Mouse (Mus musculus) stomach, postnatal 0 days (tissue): ENCODE measurements at regions not wholly inside any gene's neighbourhood (a gene's known extent, or its start where the extent isn't known, plus 50 kb on each side); places are given as distances from the start of the nearest gene placed in this dataset.
A peak's percentile ranks its signal among the peaks of the same experiment; 100 is the strongest.

Source experiments
- ATAC-seq: fragments of 200-750 bp; cut with Nextera tagmentation; 2 replicates; pipeline ENCODE4 v1.8.0; 2017; ENCODE audit not compliant: low FRiP score, low TSS enrichment
- DNase-seq: peaks from one replicate; pipeline ENCODE4 v3.0.0-alpha.2; 2016; ENCODE audit warnings: low spot score
- H3K27ac ChIP-seq: fragments of 300-500 bp; sonication (generic); replicated peaks from 2 replicates; pipeline ENCODE4 v1.5.1; 2014; ENCODE audit warnings: mild to moderate bottlenecking, control low read depth
- H3K27me3 ChIP-seq: fragments of 300-500 bp; sonication (generic); 2 replicates; pipeline ENCODE4 v1.6.1; 2014; ENCODE audit warnings: low read length; ENCODE audit not compliant: control insufficient read depth, insufficient read depth
- H3K36me3 ChIP-seq: fragments of 300-500 bp; sonication (generic); 2 replicates; pipeline ENCODE4 v1.6.1; 2014; ENCODE audit warnings: low read length, mixed read lengths; ENCODE audit not compliant: control insufficient read depth, insufficient read depth
- H3K4me1 ChIP-seq: fragments of 300-500 bp; sonication (generic); replicated peaks from 2 replicates; pipeline ENCODE4 v1.6.1; 2014; ENCODE audit warnings: antibody characterized with exemption; ENCODE audit not compliant: control insufficient read depth, insufficient read depth
- H3K4me2 ChIP-seq: fragments of 300-500 bp; sonication (generic); replicated peaks from 2 replicates; pipeline ENCODE4 v1.6.1; 2014; ENCODE audit warnings: low read depth, mild to moderate bottlenecking, control low read depth, moderate library complexity
- H3K4me3 ChIP-seq: fragments of 300-500 bp; sonication (generic); 2 replicates; pipeline ENCODE4 v1.5.1; 2014; ENCODE audit warnings: low read depth, low read length, control low read depth
- H3K9ac ChIP-seq: fragments of 300-500 bp; sonication (generic); 2 replicates; pipeline ENCODE4 v1.6.1; 2014; ENCODE audit warnings: mild to moderate bottlenecking, low read length, control low read depth, mixed read lengths
- H3K9me3 ChIP-seq: fragments of 300-500 bp; sonication (generic); 2 replicates; pipeline ENCODE4 v1.6.1; 2016; ENCODE audit warnings: low read length; ENCODE audit not compliant: control insufficient read depth
- CTCF ChIP-seq: IDR thresholded peaks from 2 replicates; pipeline ENCODE4 v1.5.1; 2016; ENCODE audit warnings: antibody characterized with exemption, low read depth, mild to moderate bottlenecking, moderate library complexity
- EP300 ChIP-seq: optimal IDR thresholded peaks from 2 replicates; pipeline ENCODE3; 2016; ENCODE audit warnings: antibody characterized with exemption
- WGBS: fragments of 180-500 bp; shearing (Covaris S2); extraction: QIAGEN DNeasy Blood & Tissue Kit; methylation state at CpG from one replicate; pipeline ENCODE4 v1.1.7; 2014; 5-methylcytosine and 5-hydroxymethylcytosine counted together

GRCm38 (mm10) chr3:34825036-34825435 is 174.8 kb downstream of the Sox2 start:
- no peaks in the 10 kb centered on the region for H3K4me1 ChIP-seq
- no peak overlapping the region for H3K4me2 ChIP-seq
- TF ChIP-seq CTCF, result no peak
- TF ChIP-seq EP300, result peak; percentile 90
- no peaks in the 10 kb centered on the region for H3K27me3 ChIP-seq
- no peak for DNase-seq
- no peaks in the 10 kb centered on the region for H3K36me3 ChIP-seq
- no peaks in the 10 kb centered on the region for H3K9me3 ChIP-seq
- peak overlapping the region; percentile 79 for H3K27ac ChIP-seq
- peak; percentile 67 for ATAC-seq
- no peak overlapping the region for H3K4me3 ChIP-seq
- no peak overlapping the region for H3K9ac ChIP-seq
- WGBS, result 64% methylated on average over 11 of the region's 11 CpGs

GRCm38 (mm10) chr3:34826396-34826795 is 176.2 kb downstream of the Sox2 start:
- WGBS, result 84% methylated on average over 5 of the region's 5 CpGs

GRCm38 (mm10) chr3:34828453-34829206 is 178.4 kb downstream of the Sox2 start:
- ATAC-seq, result no peak
- H3K27me3 ChIP-seq, result no peaks in the 10 kb centered on the region
- no peaks in the 10 kb centered on the region for H3K4me1 ChIP-seq
- no peak overlapping the region for H3K27ac ChIP-seq
- H3K36me3 ChIP-seq, result no peaks in the 10 kb centered on the region
- no peak overlapping the region for H3K9ac ChIP-seq
- no peak for DNase-seq
- TF ChIP-seq EP300 (no peak), CTCF (no peak)
- H3K9me3 ChIP-seq, result no peaks in the 10 kb centered on the region
- WGBS, result 64% methylated on average over 9 of the region's 9 CpGs
- no peak overlapping the region for H3K4me2 ChIP-seq
- no peak overlapping the region for H3K4me3 ChIP-seq

More at GRCm38 (mm10) chr3:34826396-34826795, 176.2 kb downstream of the Sox2 start:
- DNase-seq, result no peak
- Histone ChIP-seq H3K27ac (no peak overlapping the region), H3K4me2 (no peak overlapping the region), H3K36me3 (no peaks in the 10 kb centered on the region), H3K27me3 (no peaks in the 10 kb centered on the region), H3K9me3 (no peaks in the 10 kb centered on the region), H3K9ac (no peak overlapping the region), H3K4me3 (no peak overlapping the region), H3K4me1 (no peaks in the 10 kb centered on the region)
- ATAC-seq, result no peak
- TF ChIP-seq EP300 (no peak), CTCF (no peak)

GRCm38 (mm10) chr3:34836741-34837267 is 186.6 kb downstream of the Sox2 start:
- H3K9ac ChIP-seq, result no peak overlapping the region
- no peak for TF ChIP-seq CTCF
- no peak for TF ChIP-seq EP300
- H3K36me3 ChIP-seq, result no peaks in the 10 kb centered on the region
- no peak overlapping the region for H3K27ac ChIP-seq
- DNase-seq (no peak), ATAC-seq (no peak)
- 88% methylated on average over 8 of the region's 8 CpGs for WGBS
- no peaks in the 10 kb centered on the region for H3K27me3 ChIP-seq
- H3K4me1 ChIP-seq, result no peaks in the 10 kb centered on the region
- H3K4me2 ChIP-seq, result no peak overlapping the region
- no peaks in the 10 kb centered on the region for H3K9me3 ChIP-seq
- no peak overlapping the region for H3K4me3 ChIP-seq

GRCm38 (mm10) chr3:34837644-34838332 is 187.6 kb downstream of the Sox2 start:
- Histone ChIP-seq H3K4me1 (no peaks in the 10 kb centered on the region), H3K27ac (no peak overlapping the region), H3K27me3 (no peaks in the 10 kb centered on the region), H3K36me3 (no peaks in the 10 kb centered on the region), H3K9ac (no peak overlapping the region), H3K9me3 (no peaks in the 10 kb centered on the region), H3K4me2 (no peak overlapping the region), H3K4me3 (no peak overlapping the region)
- TF ChIP-seq EP300, result no peak
- TF ChIP-seq CTCF, result no peak
- no peak for ATAC-seq
- DNase-seq, result no peak
- WGBS, result 69% methylated on average over 11 of the region's 11 CpGs
